Mouse (Mus musculus) CH12.LX (cell line): Measurements from ENCODE around the gene Fn1. TPM values are rescaled to one million over a fixed set of nuclear protein-coding genes. Genes with fewer than 3 reads are reported as not detected.

ENCODE experiments used
- DNase-seq: peaks from one replicate; pipeline ENCODE4 v3.0.0-alpha.2; 2013; ENCODE audit errors: extremely low read depth
- H3K27ac ChIP-seq: 2 replicates; pipeline ENCODE4 v1.5.1; 2012; ENCODE audit warnings: low read depth, mild to moderate bottlenecking, control low read depth, moderate library complexity; ENCODE audit not compliant: insufficient read depth
- H3K27me3 ChIP-seq: replicated peaks from 2 replicates; pipeline ENCODE3; 2012; ENCODE audit warnings: inconsistent platforms
- H3K36me3 ChIP-seq, 2 experiments: replicated peaks in 1 of 2; 2 replicates each; pipeline versions ENCODE3 to v1.6.1; 2012; ENCODE audit warnings: inconsistent platforms in 1 of 2, low read length in 1 of 2, mild to moderate bottlenecking in 1 of 2, mixed read lengths in 1 of 2, moderate library complexity in 1 of 2; ENCODE audit not compliant: control insufficient read depth in 1 of 2, insufficient read depth in 1 of 2
- H3K4me1 ChIP-seq, 2 experiments: 2 replicates each; pipeline ENCODE4 v1.6.1; 2012; ENCODE audit warnings: inconsistent platforms in 1 of 2, moderate library complexity in 1 of 2; ENCODE audit not compliant: insufficient read depth in 2 of 2, control insufficient read depth in 1 of 2
- H3K4me2 ChIP-seq: 2 replicates; pipeline ENCODE4 v1.6.1; 2012; ENCODE audit warnings: low read depth, mild to moderate bottlenecking, control low read depth; ENCODE audit not compliant: poor library complexity, insufficient read depth, severe bottlenecking
- H3K4me3 ChIP-seq, 3 experiments: fragments of 150-350 bp in 1 of 3; sonication (generic) in 1 of 3; replicated peaks in 1 of 3; 2 replicates each; pipeline versions ENCODE3 to v1.5.1; 2011 to 2012; ENCODE audit warnings: low read depth in 2 of 3, low read length in 2 of 3, mild to moderate bottlenecking in 2 of 3, moderate library complexity in 2 of 3, control low read depth in 1 of 3, improper control_type of control experiment in 1 of 3, inconsistent platforms in 1 of 3, mixed read lengths in 1 of 3; ENCODE audit not compliant: poor library complexity in 1 of 3
- H3K79me2 ChIP-seq: replicated peaks from 2 replicates; pipeline ENCODE4 v1.6.1; 2012; ENCODE audit warnings: mild to moderate bottlenecking, moderate library complexity; ENCODE audit not compliant: control insufficient read depth, poor library complexity, insufficient read depth, severe bottlenecking; ENCODE audit errors: extremely low read depth
- H3K9ac ChIP-seq: 2 replicates; pipeline ENCODE4 v1.6.1; 2012; ENCODE audit warnings: low read depth, mild to moderate bottlenecking, control low read depth, moderate library complexity; ENCODE audit not compliant: insufficient read depth
- H3K9me3 ChIP-seq: replicated peaks from 2 replicates; pipeline ENCODE3; 2012; ENCODE audit warnings: low read length, inconsistent platforms, mixed read lengths
- BHLHE40 ChIP-seq: IDR thresholded peaks from 2 replicates; pipeline ENCODE4 v1.6.1; 2011; ENCODE audit warnings: mild to moderate bottlenecking, low read depth, low read length, improper control_type of control experiment
- CHD1 ChIP-seq: IDR thresholded peaks from 2 replicates; pipeline ENCODE4 v1.6.1; 2012; ENCODE audit warnings: low read depth, low read length, improper control_type of control experiment, inconsistent platforms
- EP300 ChIP-seq: IDR thresholded peaks from 2 replicates; pipeline ENCODE4 v1.6.1; 2011; ENCODE audit warnings: low read length, improper control_type of control experiment
- ETS1 ChIP-seq: conservative IDR thresholded peaks from 2 replicates; pipeline ENCODE4 v1.6.1; 2012; ENCODE audit warnings: low read depth, mild to moderate bottlenecking, inconsistent platforms, low read length, improper control_type of control experiment, moderate library complexity
- HCFC1 ChIP-seq: IDR thresholded peaks from 2 replicates; pipeline ENCODE4 v1.6.1; 2012; ENCODE audit warnings: low read depth, mild to moderate bottlenecking, inconsistent platforms, low read length, improper control_type of control experiment
- JUND ChIP-seq: conservative IDR thresholded peaks from 2 replicates; pipeline ENCODE4 v1.6.1; 2011; ENCODE audit warnings: low read depth, low read length, improper control_type of control experiment
- MAFK ChIP-seq: IDR thresholded peaks from 2 replicates; pipeline ENCODE4 v1.6.1; 2011; ENCODE audit warnings: low read length, improper control_type of control experiment; ENCODE audit not compliant: insufficient replicate concordance
- MAX ChIP-seq: IDR thresholded peaks from 2 replicates; pipeline ENCODE4 v1.6.1; 2011; ENCODE audit warnings: low read length, improper control_type of control experiment
- MAZ ChIP-seq: IDR thresholded peaks from 2 replicates; pipeline ENCODE4 v1.6.1; 2012; ENCODE audit warnings: low read depth, mild to moderate bottlenecking, inconsistent platforms, low read length, improper control_type of control experiment, moderate library complexity
- MXI1 ChIP-seq: IDR thresholded peaks from 2 replicates; pipeline ENCODE4 v1.6.1; 2011; ENCODE audit warnings: mild to moderate bottlenecking, low read depth, low read length, improper control_type of control experiment
- MYC ChIP-seq: IDR thresholded peaks from 2 replicates; pipeline ENCODE4 v1.6.1; 2011; ENCODE audit warnings: low read depth, mild to moderate bottlenecking, improper control_type of control experiment, low read length
- SIN3A ChIP-seq: IDR thresholded peaks from 2 replicates; pipeline ENCODE4 v1.6.1; 2012; ENCODE audit warnings: low read length, improper control_type of control experiment, inconsistent platforms
- SMC3 ChIP-seq: IDR thresholded peaks from 2 replicates; pipeline ENCODE4 v1.6.1; 2011; ENCODE audit warnings: low read depth, low read length, improper control_type of control experiment
- TCF12 ChIP-seq: IDR thresholded peaks from 2 replicates; pipeline ENCODE4 v1.6.1; 2014; ENCODE audit warnings: low read depth, mild to moderate bottlenecking, inconsistent platforms, low read length, improper control_type of control experiment
- USF2 ChIP-seq: conservative IDR thresholded peaks from 2 replicates; pipeline ENCODE4 v1.6.1; 2011; ENCODE audit warnings: low read depth, low read length, improper control_type of control experiment
- ZC3H11A ChIP-seq: IDR thresholded peaks from 2 replicates; pipeline ENCODE4 v1.6.1; 2012; ENCODE audit warnings: low read depth, mild to moderate bottlenecking, inconsistent platforms, low read length, improper control_type of control experiment
- ZMIZ1 ChIP-seq: IDR thresholded peaks from 2 replicates; pipeline ENCODE4 v1.6.1; 2012; ENCODE audit warnings: low read depth, mild to moderate bottlenecking, inconsistent platforms, low read length, improper control_type of control experiment
- dilution Hi-C: fragments of 300-500 bp; cut with MboI; formaldehyde crosslinking; loops from 2 replicates; pipeline ENCODE4 v1.14.3; 2020; ENCODE audit warnings: low sequenced_read_pairs; ENCODE audit not compliant: extremely low pct_unique_long_range_greater_than_20kb, extremely low pct_ligation_motif_present
- in situ Hi-C: fragments of 300-500 bp; cut with MboI; formaldehyde crosslinking; loops from 3 replicates; pipeline ENCODE4 v1.14.3; 2019; ENCODE audit warnings: low sequenced_read_pairs, low pct_ligation_motif_present, low pct_unique_long_range_greater_than_20kb, mixed read lengths
- polyA plus RNA-seq: library from polyadenylated mRNA; unstranded; fragments of >175 nt; gene quantifications from 2 replicates; pipeline ENCODE4 v1.2.1, GENCODE M21; 2012; ENCODE audit warnings: low read depth; ENCODE audit not compliant: insufficient read length
- total RNA-seq, 2 experiments: library from RNA; depleted of rRNA; stranded (reverse); fragments of 300-350 nt in 1 of 2; fragments of >200 nt in 1 of 2; gene quantifications; 2 replicates each; pipeline ENCODE4 v1.2.3; 2012 to 2014

Gene Fn1
- total and polyA plus RNA-seq, 3 experiments = 0.17 to 0.20 TPM; not detected in 1

- Histone ChIP-seq H3K4me2 (no peak overlapping the region), H3K79me2 (no peaks in the 10 kb centered on the region), H3K9ac (no peak overlapping the region), H3K4me3 (no peak overlapping the region), H3K4me1 (no peaks in the 10 kb centered on the region), H3K27ac (no peak overlapping the region), H3K36me3 (peaks cover 58 to 92% of the 10 kb centered on the region in 2 experiments), H3K27me3 (no peaks in the 10 kb centered on the region), H3K9me3 (no peaks in the 10 kb centered on the region)
- in situ Hi-C loops (no loop called here), dilution Hi-C loops (no loop called here)
- DNase-seq = no peak
- TF ChIP-seq ZMIZ1 (no peak), EP300 (no peak)
Measured at GRCm38 (mm10) chr1:71576837-71577236, 76.2 kb downstream of the Fn1 start.

GRCm38 (mm10) chr1:71575987-71576386 is 77.0 kb downstream of the Fn1 start:
- Histone ChIP-seq H3K4me1 (no peaks in the 10 kb centered on the region), H3K27ac (no peak overlapping the region), H3K9me3 (no peaks in the 10 kb centered on the region), H3K36me3 (peaks cover 67 to 96% of the 10 kb centered on the region in 2 experiments), H3K27me3 (no peaks in the 10 kb centered on the region), H3K9ac (no peak overlapping the region), H3K4me3 (no peak overlapping the region), H3K79me2 (no peaks in the 10 kb centered on the region), H3K4me2 (no peak overlapping the region)
- dilution Hi-C loops = no loop called here
- TF ChIP-seq ETS1 (no peak), ZC3H11A (no peak), MYC (no peak), SMC3 (no peak), HCFC1 (no peak), JUND (no peak), MAFK (no peak), CHD1 (no peak), TCF12 (no peak), MAX (no peak), ZMIZ1 (no peak), MAZ (no peak), USF2 (no peak), SIN3A (no peak), MXI1 (no peak), BHLHE40 (no peak)
- in situ Hi-C loops = no loop called here
- no peak for DNase-seq
